Mouse (Mus musculus): ENCODE measurements at regions not wholly inside any gene's neighbourhood (a gene's known extent, or its start where the extent isn't known, plus 50 kb on each side); places are given as distances from the start of the nearest gene placed in this dataset.
A peak's percentile ranks its signal among the peaks of the same experiment; 100 is the strongest.

- Histone ChIP-seq H3K9ac (replicated peaks; ENCODE audit: low read depth, low read length) (no peak overlapping the region), H3K4me3 (replicated peaks; ENCODE audit: low read length) (no peak overlapping the region), H3K27ac (ENCODE audit: low read length) (no peak overlapping the region), H3K36me3 (ENCODE audit: control insufficient read depth, insufficient read depth) (no peaks in the 10 kb centered on the region), H3K4me2 (ENCODE audit: low read length) (no peak overlapping the region), H3K4me1 (replicated peaks; ENCODE audit: control insufficient read depth, insufficient read depth, low read length) (no peaks in the 10 kb centered on the region), H3K9me3 (ENCODE audit: control insufficient read depth, low read length) (no peaks in the 10 kb centered on the region), H3K27me3 (replicated peaks; ENCODE audit: control insufficient read depth, insufficient read depth, low read length) (no peaks in the 10 kb centered on the region)
- no peak for ATAC-seq
- 84% methylated on average over 5 of the region's 5 CpGs for WGBS
These were observed 170.0 kb downstream of the Ppargc1a start for GRCm38 (mm10) chr5:51397528-51397927.

- Histone ChIP-seq H3K4me2 (ENCODE audit: low read length) (no peak overlapping the region), H3K27ac (ENCODE audit: low read length) (no peak overlapping the region), H3K9me3 (ENCODE audit: control insufficient read depth, low read length) (no peaks in the 10 kb centered on the region), H3K27me3 (replicated peaks; ENCODE audit: control insufficient read depth, insufficient read depth, low read length) (no peaks in the 10 kb centered on the region), H3K9ac (replicated peaks; ENCODE audit: low read depth, low read length) (no peak overlapping the region), H3K4me1 (replicated peaks; ENCODE audit: control insufficient read depth, insufficient read depth, low read length) (no peaks in the 10 kb centered on the region), H3K36me3 (ENCODE audit: control insufficient read depth, insufficient read depth) (no peaks in the 10 kb centered on the region), H3K4me3 (replicated peaks; ENCODE audit: low read length) (no peak overlapping the region)
- no peak for ATAC-seq
- WGBS, result 88% methylated on average over 8 of the region's 8 CpGs
These were observed 176.2 kb downstream of the Ppargc1a start for GRCm38 (mm10) chr5:51391319-51391718.

- Histone ChIP-seq H3K9ac (replicated peaks; ENCODE audit: low read depth, low read length) (no peak overlapping the region), H3K27ac (ENCODE audit: low read length) (no peak overlapping the region), H3K4me1 (replicated peaks; ENCODE audit: control insufficient read depth, insufficient read depth, low read length) (no peaks in the 10 kb centered on the region), H3K4me2 (ENCODE audit: low read length) (no peak overlapping the region), H3K4me3 (replicated peaks; ENCODE audit: low read length) (no peak overlapping the region), H3K27me3 (replicated peaks; ENCODE audit: control insufficient read depth, insufficient read depth, low read length) (no peaks in the 10 kb centered on the region), H3K36me3 (ENCODE audit: control insufficient read depth, insufficient read depth) (no peaks in the 10 kb centered on the region), H3K9me3 (ENCODE audit: control insufficient read depth, low read length) (no peaks in the 10 kb centered on the region)
- ATAC-seq, result no peak
- 50% methylated on average over 2 of the region's 2 CpGs for WGBS
These were observed 179.8 kb downstream of the Ppargc1a start for GRCm38 (mm10) chr5:51387751-51388150.

- H3K4me1 ChIP-seq (replicated peaks; ENCODE audit: control insufficient read depth, insufficient read depth, low read length), result no peaks in the 10 kb centered on the region
- no peak overlapping the region for H3K9ac ChIP-seq (replicated peaks; ENCODE audit: low read depth, low read length)
- H3K27ac ChIP-seq (ENCODE audit: low read length), result no peak overlapping the region
- H3K9me3 ChIP-seq (ENCODE audit: control insufficient read depth, low read length), result no peaks in the 10 kb centered on the region
- 83% methylated on average over 3 of the region's 3 CpGs for WGBS
- ATAC-seq, result no peak
- no peak overlapping the region for H3K4me3 ChIP-seq (replicated peaks; ENCODE audit: low read length)
- no peaks in the 10 kb centered on the region for H3K27me3 ChIP-seq (replicated peaks; ENCODE audit: control insufficient read depth, insufficient read depth, low read length)
- no peaks in the 10 kb centered on the region for H3K36me3 ChIP-seq (ENCODE audit: control insufficient read depth, insufficient read depth)
- H3K4me2 ChIP-seq (ENCODE audit: low read length), result no peak overlapping the region
These were observed 181.1 kb downstream of the Ppargc1a start for GRCm38 (mm10) chr5:51386409-51386808.

GRCm38 (mm10) chr5:51384278-51384677, 183.2 kb downstream of the Ppargc1a start:
- Histone ChIP-seq H3K36me3 (ENCODE audit: control insufficient read depth, insufficient read depth) (no peaks in the 10 kb centered on the region), H3K4me2 (ENCODE audit: low read length) (no peak overlapping the region), H3K9me3 (ENCODE audit: control insufficient read depth, low read length) (no peaks in the 10 kb centered on the region), H3K27me3 (replicated peaks; ENCODE audit: control insufficient read depth, insufficient read depth, low read length) (no peaks in the 10 kb centered on the region), H3K4me3 (replicated peaks; ENCODE audit: low read length) (no peak overlapping the region), H3K9ac (replicated peaks; ENCODE audit: low read depth, low read length) (no peak overlapping the region), H3K4me1 (replicated peaks; ENCODE audit: control insufficient read depth, insufficient read depth, low read length) (no peaks in the 10 kb centered on the region), H3K27ac (ENCODE audit: low read length) (no peak overlapping the region)
- 93% methylated on average over 6 of the region's 6 CpGs for WGBS
- no peak for ATAC-seq

GRCm38 (mm10) chr5:51359101-51359500, 208.4 kb downstream of the Ppargc1a start:
- H3K9ac ChIP-seq (replicated peaks; ENCODE audit: low read depth, low read length), result no peak overlapping the region
- H3K27ac ChIP-seq (ENCODE audit: low read length), result no peak overlapping the region
- H3K4me2 ChIP-seq (ENCODE audit: low read length), result no peak overlapping the region
- WGBS, result 92% methylated on average over 1 of the region's 1 CpGs
- H3K4me1 ChIP-seq (replicated peaks; ENCODE audit: control insufficient read depth, insufficient read depth, low read length), result no peaks in the 10 kb centered on the region
- no peaks in the 10 kb centered on the region for H3K9me3 ChIP-seq (ENCODE audit: control insufficient read depth, low read length)
- ATAC-seq, result no peak
- H3K4me3 ChIP-seq (replicated peaks; ENCODE audit: low read length), result no peak overlapping the region
- no peaks in the 10 kb centered on the region for H3K27me3 ChIP-seq (replicated peaks; ENCODE audit: control insufficient read depth, insufficient read depth, low read length)
- H3K36me3 ChIP-seq (ENCODE audit: control insufficient read depth, insufficient read depth), result no peaks in the 10 kb centered on the region

- Histone ChIP-seq H3K27me3 (replicated peaks; ENCODE audit: control insufficient read depth, insufficient read depth, low read length) (no peaks in the 10 kb centered on the region), H3K4me1 (replicated peaks; ENCODE audit: control insufficient read depth, insufficient read depth, low read length) (no peaks in the 10 kb centered on the region), H3K9ac (replicated peaks; ENCODE audit: low read depth, low read length) (no peak overlapping the region), H3K27ac (ENCODE audit: low read length) (no peak overlapping the region), H3K36me3 (ENCODE audit: control insufficient read depth, insufficient read depth) (no peaks in the 10 kb centered on the region), H3K4me2 (ENCODE audit: low read length) (no peak overlapping the region), H3K9me3 (ENCODE audit: control insufficient read depth, low read length) (no peaks in the 10 kb centered on the region), H3K4me3 (replicated peaks; ENCODE audit: low read length) (no peak overlapping the region)
- 63% methylated on average over 2 of the region's 2 CpGs for whole genome bisulfite sequencing
- ATAC-seq, result peak; percentile 68
These were observed 219.3 kb downstream of the Ppargc1a start for GRCm38 (mm10) chr5:51348256-51348655.

- ATAC-seq, result no peak
- no peaks in the 10 kb centered on the region for H3K36me3 ChIP-seq (ENCODE audit: control insufficient read depth, insufficient read depth)
These were observed 238.4 kb downstream of the Ppargc1a start for GRCm38 (mm10) chr5:51329142-51329541.

GRCm38 (mm10) chr5:51289191-51289590, 278.3 kb downstream of the Ppargc1a start:
- H3K27ac ChIP-seq (ENCODE audit: low read length), result no peak overlapping the region
- H3K9me3 ChIP-seq (ENCODE audit: control insufficient read depth, low read length), result no peaks in the 10 kb centered on the region
- ATAC-seq, result no peak
- no peaks in the 10 kb centered on the region for H3K36me3 ChIP-seq (ENCODE audit: control insufficient read depth, insufficient read depth)
- 71% methylated on average over 1 of the region's 1 CpGs for WGBS
- H3K27me3 ChIP-seq (replicated peaks; ENCODE audit: control insufficient read depth, insufficient read depth, low read length), result no peaks in the 10 kb centered on the region
- no peaks in the 10 kb centered on the region for H3K4me1 ChIP-seq (replicated peaks; ENCODE audit: control insufficient read depth, insufficient read depth, low read length)
- H3K9ac ChIP-seq (replicated peaks; ENCODE audit: low read depth, low read length), result no peak overlapping the region
- H3K4me2 ChIP-seq (ENCODE audit: low read length), result no peak overlapping the region
- H3K4me3 ChIP-seq (replicated peaks; ENCODE audit: low read length), result no peak overlapping the region

More at GRCm38 (mm10) chr5:51329142-51329541, 238.4 kb downstream of the Ppargc1a start:
- Histone ChIP-seq H3K4me3 (replicated peaks; ENCODE audit: low read length) (no peak overlapping the region), H3K4me2 (ENCODE audit: low read length) (no peak overlapping the region), H3K9ac (replicated peaks; ENCODE audit: low read depth, low read length) (no peak overlapping the region), H3K27me3 (replicated peaks; ENCODE audit: control insufficient read depth, insufficient read depth, low read length) (no peaks in the 10 kb centered on the region), H3K4me1 (replicated peaks; ENCODE audit: control insufficient read depth, insufficient read depth, low read length) (no peaks in the 10 kb centered on the region), H3K27ac (ENCODE audit: low read length) (no peak overlapping the region), H3K9me3 (ENCODE audit: control insufficient read depth, low read length) (no peaks in the 10 kb centered on the region)
- WGBS, result 94% methylated on average over 3 of the region's 3 CpGs

GRCm38 (mm10) chr5:51288234-51288633, 279.3 kb downstream of the Ppargc1a start:
- H3K4me2 ChIP-seq (ENCODE audit: low read length), result no peak overlapping the region
- no peak overlapping the region for H3K27ac ChIP-seq (ENCODE audit: low read length)
- H3K4me1 ChIP-seq (replicated peaks; ENCODE audit: control insufficient read depth, insufficient read depth, low read length), result no peaks in the 10 kb centered on the region
- H3K9ac ChIP-seq (replicated peaks; ENCODE audit: low read depth, low read length), result no peak overlapping the region
- no peak for ATAC-seq
- WGBS, result 85% methylated on average over 2 of the region's 2 CpGs
- no peaks in the 10 kb centered on the region for H3K36me3 ChIP-seq (ENCODE audit: control insufficient read depth, insufficient read depth)
- no peaks in the 10 kb centered on the region for H3K27me3 ChIP-seq (replicated peaks; ENCODE audit: control insufficient read depth, insufficient read depth, low read length)
- H3K4me3 ChIP-seq (replicated peaks; ENCODE audit: low read length), result no peak overlapping the region
- no peaks in the 10 kb centered on the region for H3K9me3 ChIP-seq (ENCODE audit: control insufficient read depth, low read length)
